Mouse (Mus musculus) cerebellum, adult 9-10 months (tissue): ENCODE results near the gene 1700029H14Rik.

Experiments used
- DNase-seq: peaks from one replicate; pipeline ENCODE4 v3.0.0; 2022

1700029H14Rik gene

GRCm38 (mm10) chr8:13540122-13540521 is 22.1 kb downstream of the 1700029H14Rik start:
- DNase-seq, result no peak

- DNase-seq, result no peak
Observed at GRCm38 (mm10) chr8:13538821-13539220, 23.4 kb downstream of the 1700029H14Rik start.

GRCm38 (mm10) chr8:13537102-13537501 is 25.2 kb downstream of the 1700029H14Rik start:
- no peak for DNase-seq

- DNase-seq, result no peak
Observed at GRCm38 (mm10) chr8:13533123-13533522, 29.1 kb downstream of the 1700029H14Rik start.

- DNase-seq, result no peak
Observed at GRCm38 (mm10) chr8:13531602-13532171, 30.6 kb downstream of the 1700029H14Rik start.

GRCm38 (mm10) chr8:13530941-13531340 is 31.3 kb downstream of the 1700029H14Rik start:
- peak; percentile 96 for DNase-seq

- no peak for DNase-seq
Observed at GRCm38 (mm10) chr8:13530401-13530800, 31.9 kb downstream of the 1700029H14Rik start.

- DNase-seq, result peak; percentile 96
Observed at GRCm38 (mm10) chr8:13529891-13530316, 32.4 kb downstream of the 1700029H14Rik start.

GRCm38 (mm10) chr8:13529011-13529840 is 33.0 kb downstream of the 1700029H14Rik start:
- no peak for DNase-seq

GRCm38 (mm10) chr8:13521392-13521791 is 40.9 kb downstream of the 1700029H14Rik start:
- DNase-seq, result no peak

- DNase-seq, result no peak
Observed at GRCm38 (mm10) chr8:13520349-13520748, 41.9 kb downstream of the 1700029H14Rik start.

GRCm38 (mm10) chr8:13519503-13519902 is 42.8 kb downstream of the 1700029H14Rik start:
- no peak for DNase-seq

- no peak for DNase-seq
Observed at GRCm38 (mm10) chr8:13517284-13517781, 44.9 kb downstream of the 1700029H14Rik start.

GRCm38 (mm10) chr8:13516728-13517127 is 45.5 kb downstream of the 1700029H14Rik start:
- DNase-seq, result no peak

GRCm38 (mm10) chr8:13516011-13516442 is 46.2 kb downstream of the 1700029H14Rik start:
- peak; percentile 67 for DNase-seq

- no peak for DNase-seq
Observed at GRCm38 (mm10) chr8:13513556-13514370, 48.5 kb downstream of the 1700029H14Rik start.

- peak; percentile 93 for DNase-seq
Observed at GRCm38 (mm10) chr8:13512677-13513076, 49.6 kb downstream of the 1700029H14Rik start.

GRCm38 (mm10) chr8:13512016-13512415 is 50.2 kb downstream of the 1700029H14Rik start:
- peak; percentile 79 for DNase-seq

- DNase-seq, result no peak
Observed at GRCm38 (mm10) chr8:13507284-13507937, 54.9 kb downstream of the 1700029H14Rik start.

- DNase-seq, result no peak
Observed at GRCm38 (mm10) chr8:13506849-13507248, 55.4 kb downstream of the 1700029H14Rik start.

GRCm38 (mm10) chr8:13504894-13505674 is 57.2 kb downstream of the 1700029H14Rik start:
- no peak for DNase-seq
